Mouse (Mus musculus) MEL (cell line): ENCODE data around the gene Tnfrsf8. TPM values are rescaled to one million over a fixed set of nuclear protein-coding genes. Genes with fewer than 3 reads are reported as not detected.
"Not testable (repeated sequence)": the region's sequence is repeated elsewhere in the genome, so short reads cannot be mapped to it uniquely, and the experiment has no call there.

Source experiments
- DNase-seq: peaks from one replicate; pipeline ENCODE4 v3.0.0; 2011; ENCODE audit warnings: low read depth, low spot score
- H3K27ac ChIP-seq: 2 replicates; pipeline ENCODE4 v1.5.1; 2012; ENCODE audit warnings: low read depth, mild to moderate bottlenecking, control low read depth, low read length, moderate library complexity; ENCODE audit not compliant: control insufficient read depth
- H3K27me3 ChIP-seq, 2 experiments: fragments of 150-350 bp in 1 of 2; sonication (generic) in 1 of 2; 2 replicates each; pipeline ENCODE4 v1.6.1; 2012; ENCODE audit warnings: low read length in 2 of 2, mild to moderate bottlenecking in 2 of 2, improper control_type of control experiment in 1 of 2, moderate library complexity in 1 of 2; ENCODE audit not compliant: insufficient read depth in 2 of 2, control insufficient read depth in 1 of 2
- H3K36me3 ChIP-seq, 2 experiments: 2 replicates each; pipeline ENCODE4 v1.6.1; 2012 to 2014; ENCODE audit warnings: low read length in 2 of 2, improper control_type of control experiment in 1 of 2, inconsistent platforms in 1 of 2, mild to moderate bottlenecking in 1 of 2; ENCODE audit not compliant: insufficient read depth in 2 of 2, control insufficient read depth in 1 of 2
- H3K4me1 ChIP-seq, 2 experiments: fragments of 150-350 bp in 1 of 2; sonication (generic) in 1 of 2; 2 replicates each; pipeline ENCODE4 v1.6.1; 2012; ENCODE audit warnings: low read length in 2 of 2, improper control_type of control experiment in 1 of 2, mild to moderate bottlenecking in 1 of 2; ENCODE audit not compliant: insufficient read depth in 2 of 2, control insufficient read depth in 1 of 2
- H3K4me3 ChIP-seq, 2 experiments: fragments of 150-350 bp in 1 of 2; sonication (generic) in 1 of 2; 2 replicates each; pipeline ENCODE4 v1.5.1; 2012; ENCODE audit warnings: low read depth in 2 of 2, low read length in 2 of 2, mild to moderate bottlenecking in 2 of 2, moderate library complexity in 2 of 2, control low read depth in 1 of 2, improper control_type of control experiment in 1 of 2; ENCODE audit not compliant: control insufficient read depth in 1 of 2, insufficient read depth in 1 of 2
- H3K79me2 ChIP-seq: 2 replicates; pipeline ENCODE4 v1.6.1; 2012; ENCODE audit warnings: mild to moderate bottlenecking, low read length, moderate library complexity; ENCODE audit not compliant: control insufficient read depth, poor library complexity, insufficient read depth
- H3K9ac ChIP-seq: 2 replicates; pipeline ENCODE4 v1.6.1; 2012; ENCODE audit warnings: low read depth, mild to moderate bottlenecking, control low read depth, low read length, moderate library complexity; ENCODE audit not compliant: control insufficient read depth, poor library complexity, severe bottlenecking
- H3K9me3 ChIP-seq: fragments of 150-350 bp; sonication (generic); replicated peaks from 2 replicates; pipeline ENCODE4 v1.6.1; 2012; ENCODE audit warnings: mild to moderate bottlenecking, low read length, improper control_type of control experiment, moderate library complexity; ENCODE audit not compliant: insufficient read depth
- BHLHE40 ChIP-seq: IDR thresholded peaks from 2 replicates; pipeline ENCODE4 v1.6.1; 2012; ENCODE audit warnings: low read depth, mild to moderate bottlenecking, inconsistent platforms, low read length, improper control_type of control experiment, borderline replicate concordance
- CHD2 ChIP-seq: IDR thresholded peaks from 2 replicates; pipeline ENCODE4 v1.6.1; 2011; ENCODE audit warnings: low read length, improper control_type of control experiment
- CTCF ChIP-seq, 3 experiments: IDR thresholded peaks in 2 of 3; conservative IDR thresholded peaks in 1 of 3; 2 replicates each; pipeline ENCODE4 v1.5.1; 2011 to 2012; ENCODE audit warnings: low read length in 3 of 3, low read depth in 2 of 3, mild to moderate bottlenecking in 2 of 3, improper control_type of control experiment in 1 of 3, inconsistent platforms in 1 of 3, mixed read lengths in 1 of 3, moderate library complexity in 1 of 3; ENCODE audit not compliant: control insufficient read depth in 1 of 3, insufficient read depth in 1 of 3, poor library complexity in 1 of 3, severe bottlenecking in 1 of 3
- E2F4 ChIP-seq: IDR thresholded peaks from 2 replicates; pipeline ENCODE4 v1.6.1; 2011; ENCODE audit warnings: low read depth, low read length, improper control_type of control experiment, borderline replicate concordance
- EP300 ChIP-seq, 2 experiments: IDR thresholded peaks; 2 replicates each; pipeline ENCODE4 v1.6.1; 2011; ENCODE audit warnings: improper control_type of control experiment in 2 of 2, low read length in 2 of 2, low read depth in 1 of 2, mild to moderate bottlenecking in 1 of 2
- GATA1 ChIP-seq: IDR thresholded peaks from 2 replicates; pipeline ENCODE4 v1.6.1; 2011; ENCODE audit warnings: low read depth, low read length, improper control_type of control experiment
- HCFC1 ChIP-seq: IDR thresholded peaks from 2 replicates; pipeline ENCODE4 v1.6.1; 2012; ENCODE audit warnings: low read depth, mild to moderate bottlenecking, inconsistent platforms, low read length, improper control_type of control experiment, moderate library complexity
- JUND ChIP-seq: IDR thresholded peaks from 2 replicates; pipeline ENCODE4 v1.6.1; 2011; ENCODE audit warnings: low read depth, mild to moderate bottlenecking, improper control_type of control experiment, low read length
- MAFK ChIP-seq: IDR thresholded peaks from 2 replicates; pipeline ENCODE4 v1.6.1; 2011; ENCODE audit warnings: low read depth, mild to moderate bottlenecking, low read length, improper control_type of control experiment, borderline replicate concordance
- MAX ChIP-seq: IDR thresholded peaks from 2 replicates; pipeline ENCODE4 v1.6.1; 2011; ENCODE audit warnings: low read length, improper control_type of control experiment
- MAZ ChIP-seq: IDR thresholded peaks from 2 replicates; pipeline ENCODE4 v1.6.1; 2012; ENCODE audit warnings: low read depth, mild to moderate bottlenecking, inconsistent platforms, low read length, improper control_type of control experiment
- MEF2A ChIP-seq: IDR thresholded peaks from 2 replicates; pipeline ENCODE4 v1.6.1; 2014; ENCODE audit warnings: low read depth, mild to moderate bottlenecking, inconsistent platforms, low read length, improper control_type of control experiment; ENCODE audit not compliant: poor library complexity, insufficient replicate concordance, severe bottlenecking; ENCODE audit errors: extremely low read depth
- MXI1 ChIP-seq: IDR thresholded peaks from 2 replicates; pipeline ENCODE4 v1.6.1; 2011; ENCODE audit warnings: mild to moderate bottlenecking, low read depth, low read length, improper control_type of control experiment
- MYB ChIP-seq: IDR thresholded peaks from 2 replicates; pipeline ENCODE4 v1.6.1; 2011; ENCODE audit warnings: mild to moderate bottlenecking, low read depth, low read length, improper control_type of control experiment
- MYC ChIP-seq: IDR thresholded peaks from 2 replicates; pipeline ENCODE4 v1.6.1; 2011; ENCODE audit warnings: low read depth, mild to moderate bottlenecking, low read length, improper control_type of control experiment, moderate library complexity
- NELFE ChIP-seq: IDR thresholded peaks from 2 replicates; pipeline ENCODE4 v1.6.1; 2011; ENCODE audit warnings: low read depth, low read length, improper control_type of control experiment
- POLR2A ChIP-seq, 2 experiments: IDR thresholded peaks; 2 replicates each; pipeline ENCODE4 v1.6.1; 2011 to 2012; ENCODE audit warnings: low read length in 2 of 2, mild to moderate bottlenecking in 2 of 2, control low read depth in 1 of 2, improper control_type of control experiment in 1 of 2, low read depth in 1 of 2, moderate library complexity in 1 of 2; ENCODE audit not compliant: control insufficient read depth in 1 of 2, insufficient read depth in 1 of 2, poor library complexity in 1 of 2
- POLR2AphosphoS2 ChIP-seq: IDR thresholded peaks from 2 replicates; pipeline ENCODE4 v1.6.1; 2011; ENCODE audit warnings: low read length, improper control_type of control experiment
- RCOR1 ChIP-seq: IDR thresholded peaks from 2 replicates; pipeline ENCODE4 v1.6.1; 2012; ENCODE audit warnings: low read depth, mild to moderate bottlenecking, inconsistent platforms, low read length, improper control_type of control experiment
- SIN3A ChIP-seq: IDR thresholded peaks from 2 replicates; pipeline ENCODE4 v1.6.1; 2012; ENCODE audit warnings: low read length, improper control_type of control experiment, inconsistent platforms
- TBP ChIP-seq: IDR thresholded peaks from 2 replicates; pipeline ENCODE4 v1.8.0; 2011; ENCODE audit warnings: low read depth, low read length, improper control_type of control experiment
- TCF12 ChIP-seq: IDR thresholded peaks from 2 replicates; pipeline ENCODE4 v1.6.1; 2014; ENCODE audit warnings: low read depth, mild to moderate bottlenecking, inconsistent platforms, low read length, improper control_type of control experiment, moderate library complexity
- USF1 ChIP-seq: IDR thresholded peaks from 2 replicates; pipeline ENCODE4 v1.6.1; 2014; ENCODE audit warnings: low read depth, mild to moderate bottlenecking, inconsistent platforms, low read length, improper control_type of control experiment, moderate library complexity
- USF2 ChIP-seq, 2 experiments: IDR thresholded peaks; 2 replicates each; pipeline ENCODE4 v1.6.1; 2011 to 2012; ENCODE audit warnings: improper control_type of control experiment in 2 of 2, low read length in 2 of 2, borderline replicate concordance in 1 of 2, inconsistent platforms in 1 of 2, low read depth in 1 of 2, mild to moderate bottlenecking in 1 of 2; ENCODE audit not compliant: insufficient read depth in 1 of 2
- ZMIZ1 ChIP-seq: IDR thresholded peaks from 2 replicates; pipeline ENCODE4 v1.6.1; 2012; ENCODE audit warnings: low read depth, mild to moderate bottlenecking, inconsistent platforms, low read length, improper control_type of control experiment, moderate library complexity
- polyA plus RNA-seq, 2 experiments: library from polyadenylated mRNA; stranded (reverse) in 1 of 2; unstranded in 1 of 2; fragments of >175 nt in 1 of 2; fragments of >200 nt in 1 of 2; gene quantifications; 2 replicates each; pipeline versions ENCODE4 v1.2.1 to v1.2.4; 2012; ENCODE audit warnings: low replicate concordance in 2 of 2, low read depth in 1 of 2; ENCODE audit not compliant: insufficient read length in 2 of 2, insufficient read depth in 1 of 2, missing spikeins in 1 of 2
- total RNA-seq: library from RNA; depleted of rRNA; stranded (reverse); fragments of 300-350 nt; gene quantifications from 2 replicates; pipeline ENCODE4 v1.2.3, GENCODE M21; 2012

Tnfrsf8 gene
- total and polyA plus RNA-seq, 3 experiments, result not detected

DNA sequence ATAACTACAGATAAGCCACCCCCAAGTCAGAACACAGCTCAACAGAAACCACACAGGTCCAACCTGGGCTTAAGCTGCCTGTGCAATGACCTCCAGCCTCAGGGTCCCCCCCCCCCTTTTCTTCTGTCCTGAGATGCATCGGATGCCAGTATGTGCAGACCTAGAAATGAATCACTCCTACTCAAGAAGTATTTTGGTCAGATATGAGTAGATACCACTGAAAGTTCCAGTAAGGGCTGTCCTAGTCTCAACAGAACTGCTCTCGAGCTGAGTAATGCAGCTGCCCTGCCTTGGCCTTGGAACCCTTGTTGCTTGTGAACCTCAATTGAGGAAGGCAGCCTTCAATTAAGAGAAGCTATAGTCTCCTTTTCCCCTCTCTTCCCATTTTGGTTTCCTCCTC, 4.1 kb downstream of the Tnfrsf8 start:
- Histone ChIP-seq H3K9me3 (no peaks in the 10 kb centered on the region), H3K9ac (no peak overlapping the region), H3K27me3 (no peaks in the 10 kb centered on the region), H3K79me2 (no peaks in the 10 kb centered on the region), H3K4me1 (peaks cover 6 to 17% of the 10 kb centered on the region in 2 experiments), H3K36me3 (peaks cover 0 to 6% of the 10 kb centered on the region in 2 experiments; a peak in 1 of 4 replicates), H3K27ac (no peak overlapping the region), H3K4me3 (no peak overlapping the region)
- no peak for DNase-seq
- TF ChIP-seq POLR2AphosphoS2 (no peak), MYC (no peak), MXI1 (no peak), CHD2 (no peak), EP300 (IDR thresholded peaks at IDR 0.05; ENCODE audit: low read depth in 1 of 2, low read length in 2 of 2) (no peak), USF1 (no peak), TCF12 (no peak), HCFC1 (no peak), MEF2A (no peak), NELFE (no peak), E2F4 (no peak), CTCF (IDR thresholded peaks at IDR 0.05 in 2 of 3, conservative IDR thresholded peaks at IDR 0.05 in 1 of 3; ENCODE audit: control insufficient read depth in 1 of 3, insufficient read depth in 1 of 3, low read depth in 2 of 3, low read length in 3 of 3, poor library complexity in 1 of 3, severe bottlenecking in 1 of 3) (no peak), JUND (no peak), ZMIZ1 (no peak), MAFK (no peak), GATA1 (no peak), USF2 (IDR thresholded peaks at IDR 0.05; ENCODE audit: borderline replicate concordance in 1 of 2, insufficient read depth in 1 of 2, low read depth in 1 of 2, low read length in 2 of 2) (no peak)
- TF ChIP-seq, all 39 proteins: peak for 0

- H3K79me2 ChIP-seq, result no peaks in the 10 kb centered on the region
- H3K9me3 ChIP-seq, result no peaks in the 10 kb centered on the region
- H3K4me1 ChIP-seq, result peaks cover 0 to 7% of the 10 kb centered on the region in 2 experiments; a peak in 1 of 4 replicates
- H3K36me3 ChIP-seq, result no peaks in the 10 kb centered on the region
- no peaks in the 10 kb centered on the region for H3K27me3 ChIP-seq
- H3K4me3 ChIP-seq, result no peak overlapping the region
- no peak overlapping the region for H3K27ac ChIP-seq
- DNase-seq, result no peak
- TF ChIP-seq TCF12, result no peak
- TF ChIP-seq CHD2, result no peak
- TF ChIP-seq JUND, result no peak
- no peak for TF ChIP-seq MAZ
- no peak for TF ChIP-seq USF1
- TF ChIP-seq BHLHE40, result no peak
- TF ChIP-seq POLR2AphosphoS2, result no peak
- TF ChIP-seq GATA1, result no peak
- no peak for TF ChIP-seq MYB
- no peak for TF ChIP-seq E2F4
- TF ChIP-seq MAFK, result no peak
- TF ChIP-seq USF2 (IDR thresholded peaks at IDR 0.05; ENCODE audit: borderline replicate concordance in 1 of 2, insufficient read depth in 1 of 2, low read depth in 1 of 2, low read length in 2 of 2), result no peak
- no peak for TF ChIP-seq ZMIZ1
- TF ChIP-seq RCOR1, result no peak
- no peak for TF ChIP-seq POLR2A (IDR thresholded peaks at IDR 0.05; ENCODE audit: control insufficient read depth in 1 of 2, insufficient read depth in 1 of 2, low read depth in 1 of 2, low read length in 2 of 2, poor library complexity in 1 of 2)
- TF ChIP-seq SIN3A, result no peak
- TF ChIP-seq TBP, result no peak
- TF ChIP-seq MAX, result no peak
- no peak overlapping the region for H3K9ac ChIP-seq
Measured at GRCm38 (mm10) chr4:145306422-145306821, 8.5 kb downstream of the Tnfrsf8 start.

DNA sequence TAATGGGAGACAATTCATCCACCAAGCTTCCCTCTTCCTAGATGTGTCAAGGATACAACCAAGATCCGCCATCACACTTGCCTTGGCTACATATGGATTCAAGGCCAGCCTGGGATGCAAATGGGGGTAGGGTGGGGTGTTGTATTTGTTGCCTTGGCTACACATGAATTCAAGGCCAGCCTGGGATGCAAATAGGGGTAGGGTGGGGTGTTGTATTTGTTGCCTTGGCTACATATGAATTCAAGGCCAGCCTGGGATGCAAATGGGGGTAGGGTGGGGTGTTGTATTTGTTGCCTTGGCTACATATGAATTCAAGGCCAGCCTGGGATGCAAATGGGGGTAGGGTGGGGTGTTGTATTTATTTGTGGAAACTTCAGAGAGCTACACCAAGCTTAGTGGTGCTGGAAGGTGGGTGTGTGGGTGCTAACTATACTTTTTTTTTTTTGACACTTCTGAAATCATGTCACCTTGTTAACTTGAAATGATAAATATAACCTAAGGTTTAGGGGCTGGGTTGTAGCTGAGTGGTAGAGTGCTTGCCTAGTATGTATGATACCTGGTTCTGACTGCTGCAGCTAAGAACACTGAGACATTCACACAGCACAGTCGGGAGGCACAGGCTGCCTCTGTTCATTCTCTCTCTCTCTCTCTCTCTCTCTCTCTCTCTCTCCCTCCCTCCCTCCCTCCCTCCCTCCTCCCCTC, 9.2 kb downstream of the Tnfrsf8 start:
- not testable (repeated sequence) for H3K79me2 ChIP-seq, H3K9me3 ChIP-seq, DNase-seq, H3K27ac ChIP-seq, H3K9ac ChIP-seq, H3K4me1 ChIP-seq, H3K27me3 ChIP-seq, H3K36me3 ChIP-seq, H3K4me3 ChIP-seq
